Mouse (Mus musculus): ENCODE results near the gene Pnmal1. TPM values are rescaled to one million over a fixed set of nuclear protein-coding genes. Genes with fewer than 3 reads are reported as not detected.

The Pnmal1 gene
- polyA plus RNA-seq (2012; rRNA removed): 0.24 and 0.31 TPM in 2 replicates

DNA sequence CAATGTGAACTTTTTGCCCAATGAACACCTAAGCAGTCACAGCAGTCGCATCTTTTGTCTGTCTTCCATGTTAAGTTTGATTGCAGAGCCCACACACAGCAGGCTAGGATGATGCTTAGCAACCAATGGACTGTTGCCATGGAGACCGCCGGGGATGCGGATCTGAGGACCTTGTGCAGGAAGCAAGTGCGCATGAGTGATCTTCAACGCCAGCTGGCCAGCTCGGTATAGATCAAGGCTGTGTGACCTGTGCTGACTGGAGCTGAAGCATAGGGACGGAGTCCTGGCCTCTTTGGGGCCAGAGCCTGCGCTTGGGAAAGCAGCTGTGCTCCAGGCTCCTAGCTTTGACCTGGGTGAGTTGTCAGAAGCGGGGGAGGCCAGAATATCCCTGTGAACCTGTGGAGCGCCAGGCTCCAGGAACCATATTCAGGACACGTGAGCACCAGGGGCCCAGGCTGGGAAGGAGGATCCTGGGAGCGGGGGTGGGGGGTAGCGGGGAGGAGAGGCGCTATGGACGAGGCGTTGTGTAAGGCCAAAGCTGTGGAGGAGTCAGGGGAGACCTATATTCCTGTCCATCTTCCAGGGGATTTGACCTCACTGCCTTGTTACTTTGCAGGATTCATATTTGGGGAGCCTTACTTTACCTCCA is at the start of gene Pnmal1:
TSS of gene Pnmal1 (plus strand) at position 141 of the 649 bp plus-strand sequence.

DNA sequence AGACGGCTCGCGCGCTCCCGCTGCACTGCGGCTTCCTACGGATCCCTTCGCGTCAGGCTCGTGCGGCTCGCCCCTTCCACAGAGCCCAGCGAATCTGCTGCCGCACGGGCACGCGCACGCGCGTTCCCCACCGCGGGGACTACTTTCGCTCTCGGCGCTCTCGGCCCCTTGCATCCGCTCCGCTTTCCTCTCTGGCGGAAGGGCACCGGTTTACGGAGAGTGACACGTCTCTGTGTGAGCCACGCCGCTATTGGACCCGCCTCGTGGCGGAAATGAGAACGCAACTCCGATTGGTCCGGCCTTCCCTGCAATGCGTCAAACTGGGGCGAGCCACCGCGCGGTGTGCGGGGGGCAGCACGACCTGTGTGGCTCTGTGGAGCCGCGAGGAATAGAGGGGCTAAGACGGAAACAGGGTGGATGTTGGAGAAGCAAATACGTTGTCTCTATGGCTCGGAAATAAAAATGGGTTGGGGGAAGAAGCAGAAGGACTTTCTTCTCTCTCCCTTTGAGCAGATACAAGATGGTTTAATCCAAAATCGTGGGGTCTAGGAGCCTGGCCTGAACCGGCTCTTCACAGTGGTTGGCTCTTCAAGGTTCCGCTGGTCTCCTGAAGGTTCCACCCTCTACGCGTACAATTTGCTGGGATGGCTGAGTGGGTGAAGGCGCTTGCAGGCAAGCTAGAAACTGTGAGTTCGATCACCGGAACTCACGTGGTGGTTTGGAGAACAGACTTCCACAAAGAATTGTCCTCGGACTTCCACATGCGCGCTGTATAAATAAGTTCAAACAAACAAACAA is 35.2 kb upstream of the Pnmal1 start, which contains the start of gene Calm3:
TSS of gene Calm3 (minus strand) at position 78 of the 798 bp plus-strand sequence.

DNA sequence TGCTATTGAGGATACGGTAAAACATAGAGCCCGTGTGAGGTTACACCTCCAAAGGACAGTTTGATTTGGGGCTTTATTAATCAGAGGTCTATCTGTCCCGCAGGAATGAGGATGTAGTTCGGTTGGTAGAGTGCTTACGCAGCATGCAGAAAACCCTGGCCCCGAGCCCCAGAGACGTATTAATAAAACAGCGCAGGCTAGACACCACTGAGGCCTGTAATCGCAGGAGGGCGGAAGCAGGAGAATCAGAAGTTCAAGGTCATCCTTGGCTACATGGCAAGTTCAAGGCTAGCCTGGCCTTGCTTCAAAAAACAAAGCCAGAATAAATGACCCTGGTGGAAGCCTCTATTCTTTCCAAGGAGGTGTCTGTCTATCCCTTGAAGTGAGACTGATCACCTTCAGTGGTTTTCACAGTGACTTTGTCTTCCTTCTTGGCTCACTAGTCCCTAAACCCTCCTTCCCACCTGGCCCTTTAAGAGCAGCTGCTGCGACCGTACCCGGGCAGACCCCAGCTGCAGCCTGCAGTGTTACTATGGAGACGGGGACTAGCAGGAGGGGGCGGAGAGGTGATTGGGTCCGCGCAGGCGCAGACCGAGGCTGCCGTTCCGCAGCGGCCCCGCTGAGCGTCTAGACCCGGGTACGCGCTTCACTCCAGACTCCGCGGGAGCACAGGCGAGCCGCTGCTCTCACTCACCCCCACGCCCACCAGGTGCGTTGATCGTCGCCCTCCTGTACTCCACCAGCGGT is 15.2 kb upstream of the Pnmal1 start, which contains the start of gene Pnmal2:
TSS of gene Pnmal2 (plus strand) at position 622 of the 747 bp plus-strand sequence.

DNA sequence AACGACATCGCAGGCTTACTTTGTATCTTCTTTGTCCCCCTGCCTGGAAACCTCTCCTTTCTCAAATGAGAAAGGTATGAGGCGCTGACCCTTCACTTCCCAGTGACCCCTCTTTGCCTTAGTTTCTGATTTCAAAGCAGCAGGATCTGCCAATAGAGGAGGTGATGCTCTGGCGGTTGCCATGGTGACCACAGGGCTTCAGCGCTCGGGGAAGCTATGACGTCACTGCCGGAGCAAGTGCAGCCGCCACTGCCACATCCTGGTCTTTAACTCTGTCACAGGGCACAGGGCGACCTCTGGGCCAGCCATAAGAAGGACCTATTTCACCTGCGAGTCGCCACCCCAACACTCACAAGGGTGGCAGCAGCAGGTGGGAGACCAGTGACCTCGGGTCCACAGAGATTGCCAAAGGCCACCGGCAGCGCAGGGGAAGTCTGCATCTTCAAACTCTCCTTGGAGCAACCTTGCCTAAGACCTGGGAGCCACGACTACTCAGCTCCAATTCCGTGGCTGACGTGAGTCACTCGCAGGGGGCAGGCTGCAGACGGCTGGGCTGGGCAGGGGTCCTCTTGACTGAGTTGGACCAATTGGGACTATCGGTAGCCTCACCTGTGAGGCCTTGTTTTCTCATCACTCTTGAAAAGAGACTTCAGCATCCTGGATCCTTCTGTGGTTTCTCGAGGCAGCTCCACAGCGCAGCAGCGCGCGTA is 23.5 kb downstream of the Pnmal1 start, which contains the start of gene Gm42372:
TSS of gene Gm42372 (plus strand) at position 228 of the 710 bp plus-strand sequence.

DNA sequence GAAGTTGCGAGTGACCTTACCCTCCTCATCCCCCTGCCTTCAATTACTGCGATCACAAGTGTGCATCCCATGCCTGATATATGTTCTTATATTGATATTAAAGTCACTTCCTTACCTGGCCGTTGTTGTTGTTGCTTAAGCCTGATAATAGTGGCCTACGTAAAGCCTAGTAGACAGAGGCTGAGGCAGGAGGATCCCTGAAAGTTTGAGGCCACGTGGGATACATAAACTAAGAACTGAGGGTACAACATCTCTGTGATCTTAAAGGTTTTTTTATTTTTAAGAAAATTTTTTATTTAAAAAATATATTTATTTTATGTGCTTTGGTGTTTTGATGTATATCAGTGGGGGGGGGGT is 33.0 kb downstream of the Pnmal1 start, which contains the start of gene Ccdc8:
TSS of gene Ccdc8 (plus strand) at position 258 of the 357 bp plus-strand sequence.

Other genes starting within 250 kb of the Pnmal1 start
- not detected in 2 replicates for gene Ceacam9, start 237.8 kb upstream of the Pnmal1 start, polyA plus RNA-seq (2012; rRNA removed)
- gene Ap2s1, start 221.3 kb upstream of the Pnmal1 start, polyA plus RNA-seq (2012; rRNA removed): 375 and 448 TPM in 2 replicates
- 192 and 201 TPM in 2 replicates for gene Slc1a5, start 178.3 kb upstream of the Pnmal1 start, polyA plus RNA-seq (2012; rRNA removed)
- 133 and 140 TPM in 2 replicates for gene Strn4, start 143.8 kb upstream of the Pnmal1 start, polyA plus RNA-seq (2012; rRNA removed)
- 27.4 and 39.2 TPM in 2 replicates for gene Fkrp, start 142.9 kb upstream of the Pnmal1 start, polyA plus RNA-seq (2012; rRNA removed)
- gene Prkd2, start 116.8 kb upstream of the Pnmal1 start, polyA plus RNA-seq (2012; rRNA removed): 44.3 and 45.8 TPM in 2 replicates
- gene Dact3, start 84.4 kb upstream of the Pnmal1 start, polyA plus RNA-seq (2012; rRNA removed): 66.8 and 81.5 TPM in 2 replicates
- 4.2 and 8.5 TPM in 2 replicates for gene Gng8, start 67.9 kb upstream of the Pnmal1 start, polyA plus RNA-seq (2012; rRNA removed)
- gene Ptgir, start 53.2 kb upstream of the Pnmal1 start, polyA plus RNA-seq (2012; rRNA removed): 3.6 and 5.5 TPM in 2 replicates
- 462 and 594 TPM in 2 replicates for gene Calm3, start 35.6 kb upstream of the Pnmal1 start, polyA plus RNA-seq (2012; rRNA removed)
- 8.9 and 9.2 TPM in 2 replicates for gene Pnmal2, start 15.0 kb upstream of the Pnmal1 start, polyA plus RNA-seq (2012; rRNA removed)
- gene Gm42372, start 23.4 kb downstream of the Pnmal1 start, polyA plus RNA-seq (2012; rRNA removed): 0.05 TPM in 2 replicates
- 1.7 and 2.0 TPM in 2 replicates for gene Ccdc8, start 33.0 kb downstream of the Pnmal1 start, polyA plus RNA-seq (2012; rRNA removed)
- gene Ppp5c, start 68.2 kb downstream of the Pnmal1 start, polyA plus RNA-seq (2012; rRNA removed): 346 and 370 TPM in 2 replicates
- 4.9 and 7.8 TPM in 2 replicates for gene Hif3a, start 102.7 kb downstream of the Pnmal1 start, polyA plus RNA-seq (2012; rRNA removed)
- gene Psg16, start 114.4 kb downstream of the Pnmal1 start, polyA plus RNA-seq (2012; rRNA removed): 0.12 TPM in 1 of 2 replicates, not detected in the other
- gene Ceacam3, start 190.6 kb downstream of the Pnmal1 start, polyA plus RNA-seq (2012; rRNA removed): not detected in 2 replicates
- not detected in 2 replicates for gene Psg29, start 243.8 kb downstream of the Pnmal1 start, polyA plus RNA-seq (2012; rRNA removed)

All from colon, adult 2 months (tissue).